Mouse (Mus musculus): ENCODE measurements around the gene Smc4.
"Not testable (repeated sequence)": the region's sequence is repeated elsewhere in the genome, so short reads cannot be mapped to it uniquely, and the experiment has no call there.

The Smc4 gene

DNA sequence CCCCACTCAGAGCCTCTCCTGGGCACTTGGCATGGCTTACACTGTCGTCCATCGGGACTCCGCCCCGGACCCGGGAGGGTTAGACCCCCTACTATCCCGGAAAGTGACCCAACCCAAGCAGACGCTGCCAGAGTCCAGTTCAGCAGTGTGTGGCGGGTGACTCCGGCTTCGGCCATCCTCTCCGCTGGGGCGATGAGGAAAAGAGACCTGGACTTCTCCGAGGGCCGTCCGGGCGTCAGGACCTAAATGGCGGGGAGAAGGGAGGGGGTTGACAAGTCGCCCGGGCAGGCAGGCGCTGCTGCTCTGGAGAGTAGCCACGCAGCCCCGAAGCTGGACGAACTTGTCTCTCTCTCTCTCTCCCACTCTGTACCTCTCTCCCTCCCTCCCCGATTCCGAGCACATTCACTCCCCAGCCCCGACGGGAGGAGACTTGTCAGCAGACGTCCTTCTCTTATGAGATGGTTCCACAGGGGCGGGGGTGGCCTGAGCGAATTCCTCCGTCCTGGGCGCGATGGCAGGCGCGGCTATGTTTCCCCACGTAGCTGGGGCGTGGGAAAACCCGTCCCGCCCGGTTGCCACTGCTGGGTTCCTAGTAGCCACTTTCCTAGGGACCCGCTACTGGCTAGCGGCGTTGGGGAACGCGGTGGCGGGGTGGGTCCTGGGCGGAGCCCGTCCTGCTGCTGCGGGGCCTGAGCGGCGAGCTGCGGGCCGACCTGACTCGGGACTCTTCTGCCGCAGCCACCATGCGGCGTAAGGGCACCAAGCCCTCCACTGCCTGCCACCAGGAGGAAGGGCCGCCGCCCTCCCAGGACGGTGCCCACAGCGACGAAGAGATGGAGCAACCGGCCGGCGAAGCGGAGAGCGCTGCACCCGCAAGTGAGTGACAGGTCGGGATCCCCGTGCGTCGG lies 1.1 kb downstream of the Smc4 start:
- in situ Hi-C loops (cut with MboI; ENCODE audit: unreplicated experiment in 2 of 2) = loop anchor here in 1 of 2 experiments (5.0 to 10.0 kb wide), 2 partner anchors 37 to 119 kb away; partner anchors contain the start of genes Kpna4 and Trim59

GRCm38 (mm10) chr3:69006246-69006760 lies 1.8 kb downstream of the Smc4 start:
- in situ Hi-C loops (cut with MboI; ENCODE audit: unreplicated experiment in 2 of 2) = loop anchor here in 1 of 2 experiments (5.0 to 10.0 kb wide), 2 partner anchors 36 to 118 kb away; partner anchors contain the start of genes Kpna4 and Trim59

GRCm38 (mm10) chr3:69008873-69009272 lies 4.3 kb downstream of the Smc4 start:
- in situ Hi-C loops (cut with MboI; ENCODE audit: unreplicated experiment in 2 of 2) = loop anchor here in 1 of 2 experiments (5.0 to 10.0 kb wide), 2 partner anchors 33 to 116 kb away; partner anchors contain the start of genes Kpna4 and Trim59

GRCm38 (mm10) chr3:69017181-69017580 lies 12.6 kb downstream of the Smc4 start:
- in situ Hi-C loops (cut with MboI; ENCODE audit: unreplicated experiment in 2 of 2) = no loop called here

GRCm38 (mm10) chr3:69018635-69019034 lies 14.1 kb downstream of the Smc4 start:
- in situ Hi-C loops (cut with MboI; ENCODE audit: unreplicated experiment in 2 of 2) = not testable (repeated sequence)

DNA sequence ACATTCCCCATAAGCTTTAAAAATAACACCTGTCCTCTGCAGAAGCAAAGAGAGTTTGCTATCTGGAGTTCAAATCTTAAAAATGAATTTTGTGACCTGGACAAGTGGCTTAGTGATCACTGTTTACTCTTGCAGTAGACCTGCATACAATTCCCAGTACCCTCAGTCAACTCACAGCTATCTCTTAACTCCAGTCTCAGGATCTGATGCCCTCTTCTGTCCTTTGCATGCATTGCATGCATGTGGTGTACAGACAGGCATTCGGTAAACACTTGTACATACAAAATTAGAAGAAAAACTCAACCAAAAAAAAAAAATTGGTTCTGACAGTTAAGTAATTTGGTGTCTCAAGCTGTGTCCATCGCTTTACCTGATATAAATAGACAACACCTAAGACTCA lies 15.7 kb downstream of the Smc4 start:
- in situ Hi-C loops (cut with MboI; ENCODE audit: unreplicated experiment in 2 of 2) = no loop called here

DNA sequence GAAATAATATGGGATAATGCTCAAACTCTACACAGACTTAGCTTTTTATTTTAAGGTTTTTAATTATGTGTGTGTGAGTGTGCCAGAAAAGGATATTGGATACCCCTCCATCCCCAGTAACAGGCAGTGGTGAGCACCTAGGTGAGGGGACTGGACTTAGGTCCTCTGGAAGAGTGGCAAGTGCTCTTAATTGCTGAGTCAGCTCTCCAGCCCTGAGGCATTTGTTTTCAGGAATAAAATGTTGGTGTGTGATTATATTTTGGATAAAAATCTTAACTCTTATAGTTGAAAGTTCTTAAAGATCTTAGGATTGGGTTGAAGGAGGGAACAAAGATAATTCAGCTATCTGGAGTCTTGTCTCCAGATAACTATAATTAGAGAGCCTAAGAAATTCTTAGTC lies 16.2 kb downstream of the Smc4 start:
- in situ Hi-C loops (cut with MboI; ENCODE audit: unreplicated experiment in 2 of 2) = no loop called here

DNA sequence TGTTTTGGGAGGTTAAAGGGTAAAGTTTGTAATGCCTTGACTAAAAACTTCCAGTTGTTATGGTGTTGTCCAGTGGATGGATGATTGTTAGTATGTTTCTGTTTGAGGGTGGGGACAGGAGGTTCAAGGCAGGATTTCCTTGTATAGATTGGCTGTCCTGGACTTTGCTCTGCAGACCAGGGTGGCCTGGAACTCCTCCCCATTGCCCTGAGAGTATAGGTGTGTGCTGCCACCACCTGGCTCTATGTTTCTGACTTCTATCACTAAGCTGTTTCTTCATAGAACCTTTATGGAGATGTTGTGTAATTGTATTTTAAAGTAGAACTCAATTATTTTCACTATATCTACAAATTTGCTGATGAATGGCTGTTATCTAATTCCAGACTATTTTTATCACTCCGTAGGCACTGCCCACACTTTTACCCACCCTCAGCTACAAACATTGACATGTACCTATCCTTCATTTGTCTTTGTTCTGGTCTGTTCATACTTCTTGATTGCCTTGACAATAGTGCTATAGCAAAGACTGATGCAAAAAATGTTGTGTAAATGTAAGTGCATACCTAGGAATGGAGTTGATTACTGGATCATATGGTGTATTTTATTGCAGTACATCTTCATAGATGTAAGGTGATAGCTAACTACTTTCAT lies 21.7 kb downstream of the Smc4 start:
- in situ Hi-C loops (cut with MboI; ENCODE audit: unreplicated experiment in 2 of 2) = no loop called here

- in situ Hi-C loops (cut with MboI; ENCODE audit: unreplicated experiment in 2 of 2) = loop anchor here in 1 of 2 experiments (5.0 kb wide), 1 partner anchor 33 kb away; no protein-coding TSS in a partner anchor
Measured at GRCm38 (mm10) chr3:69040105-69040504, 35.6 kb downstream of the Smc4 start.

- in situ Hi-C loops (cut with MboI; ENCODE audit: unreplicated experiment in 2 of 2) = loop anchor here in 1 of 2 experiments (5.0 kb wide), 1 partner anchor 34 kb away; no protein-coding TSS in a partner anchor
Measured at GRCm38 (mm10) chr3:69041298-69041697, 36.8 kb downstream of the Smc4 start.

DNA sequence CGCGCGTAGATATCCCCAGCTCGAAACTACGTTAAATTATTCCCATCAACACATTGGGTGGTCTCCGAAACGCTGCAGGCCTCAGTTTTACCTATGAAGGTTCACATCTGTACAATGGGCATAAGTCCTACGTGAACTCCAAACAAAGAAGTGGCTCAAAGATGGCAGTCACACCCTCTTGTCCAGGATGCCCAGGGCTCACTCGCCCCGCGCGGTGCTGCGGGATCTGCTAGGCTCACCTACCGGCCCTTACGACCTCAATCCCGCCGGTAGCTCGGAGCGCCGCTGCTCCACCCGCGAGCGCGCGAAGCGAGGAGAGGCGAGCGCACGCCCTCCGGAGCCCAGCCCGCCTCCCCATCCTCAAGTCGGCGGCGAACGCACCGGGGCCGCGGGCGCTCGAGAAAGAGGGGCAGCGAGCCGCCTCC lies 39.6 kb downstream of the Smc4 start:
- in situ Hi-C loops (cut with MboI; ENCODE audit: unreplicated experiment in 2 of 2) = loop anchor here in 1 of 2 experiments (5.0 kb wide), 1 partner anchor 37 kb away; no protein-coding TSS in a partner anchor

DNA sequence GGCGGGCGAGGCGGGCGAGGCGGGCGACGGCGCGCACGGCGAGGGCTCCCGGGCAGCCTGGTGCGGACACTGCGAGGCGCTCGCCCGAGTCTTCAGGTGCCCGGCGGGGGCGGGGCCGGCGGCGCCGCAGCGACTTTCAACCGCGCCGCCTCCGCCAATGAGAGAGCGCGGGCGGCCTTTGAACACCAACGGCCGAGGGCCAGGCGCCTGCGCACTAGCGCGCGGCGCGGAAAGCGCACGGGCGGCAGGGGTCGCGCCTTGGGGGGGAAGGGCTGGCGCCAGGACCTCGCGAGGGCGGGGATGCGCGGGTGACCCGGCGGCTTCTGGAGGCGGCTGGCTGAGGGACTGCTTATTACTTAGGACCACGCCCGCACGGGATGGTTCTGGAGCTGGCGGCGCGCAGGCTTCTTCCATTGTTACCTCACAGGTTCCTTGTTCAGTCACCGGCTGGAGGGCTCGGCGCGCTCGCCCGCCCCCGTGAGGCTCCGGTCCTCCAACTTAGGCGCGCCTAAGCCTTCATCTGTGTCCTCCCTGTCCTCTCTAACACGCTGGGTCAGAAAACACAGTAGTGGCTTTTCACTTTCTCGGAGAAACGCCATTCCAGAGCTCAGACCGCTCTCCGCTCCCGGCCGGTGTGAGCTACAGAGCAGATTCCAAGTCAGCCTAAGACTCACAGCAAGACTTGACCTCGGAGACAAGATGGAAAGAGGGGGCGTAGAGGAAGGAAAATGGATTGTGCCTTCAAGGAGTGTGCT lies 40.3 kb downstream of the Smc4 start, which contains the start of gene Trim59:
Trim59 (minus strand) TSS at position 111 of the 755 bp plus-strand sequence.
- in situ Hi-C loops (cut with MboI; ENCODE audit: unreplicated experiment in 2 of 2) = loop anchor here in 1 of 2 experiments (5.0 kb wide), 1 partner anchor 38 kb away; no protein-coding TSS in a partner anchor

DNA sequence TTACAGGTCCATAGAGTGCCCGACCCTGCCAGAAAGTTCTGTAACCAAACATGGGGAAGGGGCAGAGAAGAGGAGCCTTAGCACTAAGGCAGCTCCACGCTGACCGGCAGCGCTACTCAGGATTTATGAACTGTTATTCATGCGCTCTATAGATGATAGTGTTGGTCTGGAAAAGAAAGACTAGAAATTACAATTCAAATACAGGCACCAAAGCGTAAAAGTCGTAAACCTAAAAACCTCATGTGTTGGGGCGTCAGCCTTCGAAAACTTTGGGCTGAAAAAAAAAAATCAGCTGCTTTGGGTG lies 40.8 kb downstream of the Smc4 start:
- in situ Hi-C loops (cut with MboI; ENCODE audit: unreplicated experiment in 2 of 2) = no loop called here

DNA sequence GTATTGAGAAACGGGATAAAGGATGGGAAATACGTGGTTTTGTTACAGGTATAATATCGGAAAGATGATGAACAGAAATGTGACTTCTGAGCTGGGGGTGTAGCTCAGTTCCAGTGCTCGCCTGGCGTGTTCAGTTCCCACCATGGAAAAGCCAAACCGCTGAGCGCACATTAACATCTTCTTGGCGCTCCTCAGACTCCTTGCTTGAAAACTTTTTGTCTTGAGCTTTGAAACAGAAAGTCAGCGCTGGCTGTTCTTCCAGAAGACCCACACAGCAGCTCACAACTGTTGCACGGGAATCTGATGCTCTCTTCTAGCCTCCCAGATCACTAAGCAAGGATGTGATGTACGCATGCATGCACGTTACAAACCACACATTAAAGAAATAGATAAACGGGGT lies 41.2 kb downstream of the Smc4 start:
- in situ Hi-C loops (cut with MboI; ENCODE audit: unreplicated experiment in 2 of 2) = no loop called here

DNA sequence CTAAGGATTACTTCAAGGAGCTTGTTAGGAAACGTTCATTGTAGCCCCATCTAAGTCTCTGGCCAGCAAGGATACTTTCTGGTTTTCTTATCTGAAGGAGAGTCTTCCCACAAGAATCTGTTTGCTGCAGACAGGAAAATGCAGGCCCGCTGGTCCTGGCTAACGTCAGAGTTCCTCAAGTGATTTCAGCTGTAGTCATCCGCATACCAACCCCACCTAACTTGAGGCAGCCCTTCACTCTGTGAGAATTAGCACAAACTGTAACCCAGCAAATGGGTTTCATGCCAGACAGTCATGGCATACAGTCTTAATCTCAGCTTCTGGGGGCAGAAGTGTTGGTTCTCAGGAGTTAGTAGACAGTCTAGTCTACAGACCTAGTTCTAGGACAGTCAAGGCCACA lies 42.0 kb downstream of the Smc4 start:
- in situ Hi-C loops (cut with MboI; ENCODE audit: unreplicated experiment in 2 of 2) = no loop called here

GRCm38 (mm10) chr3:69047684-69048083 lies 43.1 kb downstream of the Smc4 start:
- in situ Hi-C loops (cut with MboI; ENCODE audit: unreplicated experiment in 2 of 2) = no loop called here

- in situ Hi-C loops (cut with MboI; ENCODE audit: unreplicated experiment in 2 of 2) = no loop called here
Measured at GRCm38 (mm10) chr3:69049011-69049410, 44.5 kb downstream of the Smc4 start.

DNA sequence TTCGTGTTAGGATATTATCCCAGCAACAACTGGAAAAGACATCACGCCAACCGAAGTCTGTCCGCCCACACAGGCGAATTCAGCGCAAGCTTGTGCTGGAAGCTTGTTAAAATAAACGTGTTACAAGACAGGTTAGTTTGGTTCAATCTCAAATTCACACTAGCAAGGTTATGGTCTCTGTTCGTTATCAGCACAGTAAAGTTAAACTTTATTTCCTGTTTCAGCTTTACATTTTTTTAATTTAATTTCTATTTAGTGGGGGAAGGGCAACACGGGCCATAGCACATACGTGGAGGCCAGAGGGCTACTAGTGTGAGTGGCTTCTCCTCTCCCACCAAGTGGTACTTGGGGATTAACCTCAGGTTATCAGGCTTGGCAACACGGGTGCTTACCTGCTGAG lies 47.4 kb downstream of the Smc4 start:
- in situ Hi-C loops (cut with MboI; ENCODE audit: unreplicated experiment in 2 of 2) = no loop called here

GRCm38 (mm10) chr3:69054760-69055432 lies 50.4 kb downstream of the Smc4 start:
- in situ Hi-C loops (cut with MboI; ENCODE audit: unreplicated experiment in 2 of 2) = no loop called here

- in situ Hi-C loops (cut with MboI; ENCODE audit: unreplicated experiment in 2 of 2) = no loop called here
Measured at GRCm38 (mm10) chr3:69055871-69056270, 51.3 kb downstream of the Smc4 start.

Measured in v-Abl transformed pro-B cells (cell line).